Mouse (Mus musculus): ENCODE data around the gene Cpt1a. TPM values are rescaled to one million over a fixed set of nuclear protein-coding genes. Genes with fewer than 3 reads are reported as not detected.

Gene Cpt1a
- polyA plus RNA-seq (2012; rRNA removed; ENCODE audit: low replicate concordance): 61.0 and 88.3 TPM in 2 replicates

GRCm38 (mm10) chr19:3322261-3322969 lies at the start of gene Cpt1a:
TSS of gene Cpt1a (plus strand) at chr19:3322334.

GRCm38 (mm10) chr19:3282572-3283467 lies 39.3 kb upstream of the Cpt1a start, which contains the start of the genes Mrpl21 and Ighmbp2:
TSS of gene Mrpl21 (plus strand) at chr19:3282901.
TSS of gene Ighmbp2 (minus strand) at chr19:3283017.

GRCm38 (mm10) chr19:3388629-3389057 lies 66.5 kb downstream of the Cpt1a start, which contains the start of gene Tesmin:
TSS of gene Tesmin (plus strand) at chr19:3388857.

GRCm38 (mm10) chr19:3414268-3414733 lies 92.2 kb downstream of the Cpt1a start, which contains the start of gene Gal:
TSS of gene Gal (minus strand) at chr19:3414544.

Other genes starting within 250 kb of the Cpt1a start
- gene Mrpl21, start 39.4 kb upstream of the Cpt1a start, polyA plus RNA-seq (2012; rRNA removed; ENCODE audit: low replicate concordance): 40.8 and 51.5 TPM in 2 replicates
- 6.1 and 9.9 TPM in 2 replicates for gene Ighmbp2, start 39.3 kb upstream of the Cpt1a start, polyA plus RNA-seq (2012; rRNA removed; ENCODE audit: low replicate concordance)
- 0.22 and 0.39 TPM in 2 replicates for gene Tesmin, start 66.5 kb downstream of the Cpt1a start, polyA plus RNA-seq (2012; rRNA removed; ENCODE audit: low replicate concordance)
- gene Gal, start 92.2 kb downstream of the Cpt1a start, polyA plus RNA-seq (2012; rRNA removed; ENCODE audit: low replicate concordance): 0.20 and 0.40 TPM in 2 replicates

Measured in subcutaneous adipose tissue, adult 2 months (tissue).